Mouse (Mus musculus): ENCODE measurements at regions not wholly inside any gene's neighbourhood (a gene's known extent, or its start where the extent isn't known, plus 50 kb on each side); places are given as distances from the start of the nearest gene placed in this dataset.

- Histone ChIP-seq H3K36me3 (ENCODE audit: inconsistent target) (no peaks in the 10 kb centered on the region), H3K4me3 (ENCODE audit: inconsistent target) (no peak overlapping the region), H3K79me2 (ENCODE audit: inconsistent target) (no peaks in the 10 kb centered on the region), H3K27ac (no peak overlapping the region)
- 92% methylated on average over 5 of the region's 5 CpGs for WGBS (ENCODE audit: missing documents)
Measured at GRCm38 (mm10) chr13:97705926-97706325, 54.5 kb downstream of the Gm10260 start.

GRCm38 (mm10) chr13:97704541-97704940, 55.9 kb downstream of the Gm10260 start:
- Histone ChIP-seq H3K27ac (no peak overlapping the region), H3K36me3 (ENCODE audit: inconsistent target) (no peaks in the 10 kb centered on the region)
- WGBS (ENCODE audit: missing documents), result 100% methylated on average over 4 of the region's 4 CpGs

GRCm38 (mm10) chr13:97698967-97699366, 61.5 kb downstream of the Gm10260 start:
- H3K36me3 ChIP-seq (ENCODE audit: inconsistent target), result no peaks in the 10 kb centered on the region
- no peak overlapping the region for H3K27ac ChIP-seq
- H3K4me3 ChIP-seq (ENCODE audit: inconsistent target), result no peak overlapping the region
- 64% methylated on average over 2 of the region's 2 CpGs for WGBS (ENCODE audit: missing documents)
- H3K79me2 ChIP-seq (ENCODE audit: inconsistent target), result no peaks in the 10 kb centered on the region

More at GRCm38 (mm10) chr13:97704541-97704940, 55.9 kb downstream of the Gm10260 start:
- Histone ChIP-seq H3K4me3 (ENCODE audit: inconsistent target) (no peak overlapping the region), H3K79me2 (ENCODE audit: inconsistent target) (no peaks in the 10 kb centered on the region)

GRCm38 (mm10) chr13:97698317-97698716, 62.1 kb downstream of the Gm10260 start:
- 92% methylated on average over 1 of the region's 1 CpGs for WGBS (ENCODE audit: missing documents)
- Histone ChIP-seq H3K4me3 (ENCODE audit: inconsistent target) (no peak overlapping the region), H3K36me3 (ENCODE audit: inconsistent target) (no peaks in the 10 kb centered on the region), H3K27ac (no peak overlapping the region), H3K79me2 (ENCODE audit: inconsistent target) (no peaks in the 10 kb centered on the region)

GRCm38 (mm10) chr13:97697262-97697661, 63.2 kb downstream of the Gm10260 start:
- no peaks in the 10 kb centered on the region for H3K79me2 ChIP-seq (ENCODE audit: inconsistent target)
- no peak overlapping the region for H3K4me3 ChIP-seq (ENCODE audit: inconsistent target)
- 91% methylated on average over 10 of the region's 10 CpGs for WGBS (ENCODE audit: missing documents)
- H3K36me3 ChIP-seq (ENCODE audit: inconsistent target), result no peaks in the 10 kb centered on the region
- H3K27ac ChIP-seq, result no peak overlapping the region

GRCm38 (mm10) chr13:97695022-97695421, 65.4 kb downstream of the Gm10260 start:
- H3K4me3 ChIP-seq (ENCODE audit: inconsistent target), result no peak overlapping the region
- no peaks in the 10 kb centered on the region for H3K79me2 ChIP-seq (ENCODE audit: inconsistent target)
- no peaks in the 10 kb centered on the region for H3K36me3 ChIP-seq (ENCODE audit: inconsistent target)
- 89% methylated on average over 2 of the region's 2 CpGs for WGBS (ENCODE audit: missing documents)
- no peak overlapping the region for H3K27ac ChIP-seq

GRCm38 (mm10) chr13:97694356-97694990, 66.0 kb downstream of the Gm10260 start:
- H3K36me3 ChIP-seq (ENCODE audit: inconsistent target), result no peaks in the 10 kb centered on the region
- WGBS (ENCODE audit: missing documents), result 85% methylated on average over 9 of the region's 9 CpGs
- H3K27ac ChIP-seq, result no peak overlapping the region
- H3K4me3 ChIP-seq (ENCODE audit: inconsistent target), result no peak overlapping the region
- H3K79me2 ChIP-seq (ENCODE audit: inconsistent target), result no peaks in the 10 kb centered on the region

GRCm38 (mm10) chr13:97688310-97688886, 72.0 kb downstream of the Gm10260 start:
- WGBS (ENCODE audit: missing documents), result 92% methylated on average over 12 of the region's 12 CpGs
- Histone ChIP-seq H3K79me2 (ENCODE audit: inconsistent target) (no peaks in the 10 kb centered on the region), H3K27ac (no peak overlapping the region), H3K4me3 (ENCODE audit: inconsistent target) (no peak overlapping the region), H3K36me3 (ENCODE audit: inconsistent target) (no peaks in the 10 kb centered on the region)

- H3K36me3 ChIP-seq (ENCODE audit: inconsistent target), result no peaks in the 10 kb centered on the region
- 100% methylated on average over 6 of the region's 6 CpGs for WGBS (ENCODE audit: missing documents)
- H3K27ac ChIP-seq, result no peak overlapping the region
- no peak overlapping the region for H3K4me3 ChIP-seq (ENCODE audit: inconsistent target)
- no peaks in the 10 kb centered on the region for H3K79me2 ChIP-seq (ENCODE audit: inconsistent target)
Measured at GRCm38 (mm10) chr13:97683836-97684235, 76.6 kb downstream of the Gm10260 start.

- H3K36me3 ChIP-seq (ENCODE audit: inconsistent target), result no peaks in the 10 kb centered on the region
- H3K79me2 ChIP-seq (ENCODE audit: inconsistent target), result no peaks in the 10 kb centered on the region
- 70% methylated on average over 4 of the region's 6 CpGs for WGBS (ENCODE audit: missing documents)
- no peak overlapping the region for H3K27ac ChIP-seq
- H3K4me3 ChIP-seq (ENCODE audit: inconsistent target), result no peak overlapping the region
Measured at GRCm38 (mm10) chr13:97681228-97681987, 79.0 kb downstream of the Gm10260 start.

- WGBS (ENCODE audit: missing documents), result 59% methylated on average over 4 of the region's 5 CpGs
- Histone ChIP-seq H3K27ac (no peak overlapping the region), H3K4me3 (ENCODE audit: inconsistent target) (no peak overlapping the region), H3K36me3 (ENCODE audit: inconsistent target) (no peaks in the 10 kb centered on the region), H3K79me2 (ENCODE audit: inconsistent target) (no peaks in the 10 kb centered on the region)
Measured at GRCm38 (mm10) chr13:97680283-97680896, 80.0 kb downstream of the Gm10260 start.

- H3K79me2 ChIP-seq (ENCODE audit: inconsistent target), result no peaks in the 10 kb centered on the region
Measured at GRCm38 (mm10) chr13:97678991-97679390, 81.4 kb downstream of the Gm10260 start.

GRCm38 (mm10) chr13:97676536-97677048, 83.8 kb downstream of the Gm10260 start:
- Histone ChIP-seq H3K36me3 (ENCODE audit: inconsistent target) (no peaks in the 10 kb centered on the region), H3K4me3 (ENCODE audit: inconsistent target) (no peak overlapping the region), H3K27ac (no peak overlapping the region), H3K79me2 (ENCODE audit: inconsistent target) (no peaks in the 10 kb centered on the region)
- 92% methylated on average over 8 of the region's 8 CpGs for WGBS (ENCODE audit: missing documents)

More at GRCm38 (mm10) chr13:97678991-97679390, 81.4 kb downstream of the Gm10260 start:
- 98% methylated on average over 5 of the region's 5 CpGs for WGBS (ENCODE audit: missing documents)
- H3K27ac ChIP-seq, result no peak overlapping the region
- no peak overlapping the region for H3K4me3 ChIP-seq (ENCODE audit: inconsistent target)
- no peaks in the 10 kb centered on the region for H3K36me3 ChIP-seq (ENCODE audit: inconsistent target)

- no peaks in the 10 kb centered on the region for H3K36me3 ChIP-seq (ENCODE audit: inconsistent target)
- H3K27ac ChIP-seq, result no peak overlapping the region
- H3K79me2 ChIP-seq (ENCODE audit: inconsistent target), result no peaks in the 10 kb centered on the region
- no peak overlapping the region for H3K4me3 ChIP-seq (ENCODE audit: inconsistent target)
- WGBS (ENCODE audit: missing documents), result 78% methylated on average over 5 of the region's 5 CpGs
Measured at GRCm38 (mm10) chr13:97673107-97673506, 87.3 kb downstream of the Gm10260 start.
